Mouse (Mus musculus) c-Kit-positive CD71-positive TER-119-negative erythroid progenitor cells, embryonic 14.5 days (primary cell): ENCODE results near the gene Gm9964.
"Not testable (repeated sequence)": the region's sequence is repeated elsewhere in the genome, so short reads cannot be mapped to it uniquely, and the experiment has no call there.

Source experiments
- DNase-seq: peaks from one replicate; pipeline ENCODE4 v3.0.0-alpha.2; 2013; ENCODE audit warnings: low read depth

The Gm9964 gene

GRCm38 (mm10) chr11:79299719-79300431 is 3.2 kb upstream of the Gm9964 start:
- DNase-seq = no peak

- peak; percentile 34 for DNase-seq
Measured at GRCm38 (mm10) chr11:79296167-79296566, 539 bp downstream of the Gm9964 start.

GRCm38 (mm10) chr11:79293971-79294370 is 2.7 kb downstream of the Gm9964 start:
- no peak for DNase-seq

- no peak for DNase-seq
Measured at GRCm38 (mm10) chr11:79293025-79293424, 3.7 kb downstream of the Gm9964 start.

GRCm38 (mm10) chr11:79292130-79292529 is 4.6 kb downstream of the Gm9964 start:
- no peak for DNase-seq

GRCm38 (mm10) chr11:79291651-79292050 is 5.1 kb downstream of the Gm9964 start:
- no peak for DNase-seq

- DNase-seq = no peak
Measured at GRCm38 (mm10) chr11:79290473-79290872, 6.2 kb downstream of the Gm9964 start.

GRCm38 (mm10) chr11:79288913-79289640 is 7.6 kb downstream of the Gm9964 start:
- DNase-seq = no peak

GRCm38 (mm10) chr11:79288278-79288843 is 8.3 kb downstream of the Gm9964 start:
- DNase-seq = no peak

GRCm38 (mm10) chr11:79287447-79287846 is 9.3 kb downstream of the Gm9964 start:
- DNase-seq = no peak

- DNase-seq = no peak
Measured at GRCm38 (mm10) chr11:79286305-79286799, 10.4 kb downstream of the Gm9964 start.

- DNase-seq = no peak
Measured at GRCm38 (mm10) chr11:79283350-79284030, 13.2 kb downstream of the Gm9964 start.

- DNase-seq = no peak
Measured at GRCm38 (mm10) chr11:79281396-79281795, 15.3 kb downstream of the Gm9964 start.

GRCm38 (mm10) chr11:79279732-79280405 is 16.8 kb downstream of the Gm9964 start:
- DNase-seq = no peak

- no peak for DNase-seq
Measured at GRCm38 (mm10) chr11:79273757-79274156, 22.9 kb downstream of the Gm9964 start.

GRCm38 (mm10) chr11:79273039-79273438 is 23.7 kb downstream of the Gm9964 start:
- no peak for DNase-seq

- DNase-seq = no peak
Measured at GRCm38 (mm10) chr11:79267171-79267570, 29.5 kb downstream of the Gm9964 start.

GRCm38 (mm10) chr11:79264376-79264775 is 32.3 kb downstream of the Gm9964 start:
- DNase-seq = no peak

GRCm38 (mm10) chr11:79260126-79260525 is 36.6 kb downstream of the Gm9964 start:
- DNase-seq = not testable (repeated sequence)

GRCm38 (mm10) chr11:79258738-79259137 is 38.0 kb downstream of the Gm9964 start:
- no peak for DNase-seq

GRCm38 (mm10) chr11:79254391-79255098 is 42.2 kb downstream of the Gm9964 start, which contains the start of gene Wsb1:
Gene Wsb1, minus strand, starts transcription at chr11:79254671.
- DNase-seq = peak; percentile 81
